Mouse (Mus musculus) urinary bladder, postnatal 4 days (tissue): Measurements from ENCODE around the gene Spag16.

Experiments used
- DNase-seq, 2 experiments: peaks; one replicate each; pipeline ENCODE4 v3.0.0; 2021 to 2022; ENCODE audit warnings: low spot score in 2 of 2

Spag16 gene

DNA sequence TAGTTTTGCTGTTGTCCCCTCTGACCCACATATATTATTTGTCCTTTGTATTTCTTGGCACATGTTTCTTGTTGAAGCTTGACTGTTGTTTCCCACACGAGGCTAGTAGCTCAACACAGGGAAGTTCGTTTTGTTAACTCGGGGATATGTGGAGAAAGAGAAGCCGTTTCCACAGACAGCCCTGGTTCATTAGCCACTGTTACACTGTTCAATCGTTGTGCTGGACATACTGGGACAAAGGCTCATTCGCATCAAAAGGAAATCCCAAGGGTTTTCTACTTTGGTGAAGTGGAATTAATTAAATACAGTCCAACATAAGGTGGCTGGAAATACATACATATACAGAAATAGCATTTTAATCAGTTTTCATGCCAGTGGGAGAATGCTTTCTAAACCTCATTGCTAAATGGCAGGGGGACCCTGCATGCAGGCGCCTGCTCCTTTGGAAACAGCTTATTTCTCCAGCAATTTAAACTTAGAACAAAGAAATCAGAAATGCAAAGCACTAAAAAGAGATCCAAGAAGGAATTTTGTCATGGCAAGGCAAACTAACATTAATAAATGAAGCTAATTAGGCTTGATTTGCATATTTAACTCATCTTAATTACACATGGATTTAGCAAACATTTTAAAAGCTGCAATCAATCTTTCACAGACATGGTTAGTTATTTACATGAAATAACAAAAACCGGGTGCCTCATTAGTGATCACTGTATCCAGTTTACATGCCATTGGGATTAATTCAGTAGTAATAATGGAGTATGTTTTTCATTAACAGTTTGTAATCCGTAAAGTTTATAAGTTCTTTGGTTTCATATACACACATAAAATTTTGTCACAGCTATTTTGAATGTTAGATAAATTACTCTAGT is 615.7 kb downstream of the Spag16 start:
- no peak for DNase-seq

DNA sequence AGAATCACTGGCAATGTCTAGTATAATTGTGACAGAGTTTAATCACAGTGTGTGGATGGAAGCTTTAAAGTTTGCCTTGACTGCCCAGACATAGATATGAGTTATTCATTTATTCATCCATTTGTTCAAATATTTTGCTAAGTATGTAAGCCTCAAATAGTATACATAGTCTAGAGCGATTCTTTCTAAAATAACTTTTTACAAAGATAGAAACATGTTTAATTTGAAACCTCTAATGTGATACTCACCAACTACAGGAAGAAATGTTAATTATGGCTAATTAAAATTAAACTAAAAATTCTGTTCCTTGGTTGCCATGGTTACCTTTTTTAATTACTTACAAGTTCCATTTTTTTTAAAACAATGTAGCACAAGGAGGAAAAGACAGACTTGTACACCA is 653.1 kb downstream of the Spag16 start:
- DNase-seq: no peak

DNA sequence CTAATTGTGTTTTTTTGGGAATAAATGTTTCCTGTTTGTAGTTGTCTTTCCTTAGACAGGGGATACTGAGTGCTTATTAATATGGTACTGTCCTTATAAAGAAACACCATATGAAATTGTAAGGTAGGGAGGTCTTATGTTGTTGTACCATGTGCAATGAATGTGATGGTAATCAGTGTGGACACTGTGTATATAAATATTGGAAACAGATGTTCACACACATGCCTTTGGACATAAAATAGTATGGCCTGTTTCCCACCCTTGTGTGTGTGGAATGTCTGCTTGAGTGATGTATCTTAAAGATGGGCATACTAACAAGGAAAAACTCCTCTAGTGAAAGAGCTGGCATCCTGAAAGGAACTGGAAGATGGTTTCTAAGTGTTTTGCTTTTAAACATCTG is 692.1 kb downstream of the Spag16 start:
- DNase-seq: no peak

DNA sequence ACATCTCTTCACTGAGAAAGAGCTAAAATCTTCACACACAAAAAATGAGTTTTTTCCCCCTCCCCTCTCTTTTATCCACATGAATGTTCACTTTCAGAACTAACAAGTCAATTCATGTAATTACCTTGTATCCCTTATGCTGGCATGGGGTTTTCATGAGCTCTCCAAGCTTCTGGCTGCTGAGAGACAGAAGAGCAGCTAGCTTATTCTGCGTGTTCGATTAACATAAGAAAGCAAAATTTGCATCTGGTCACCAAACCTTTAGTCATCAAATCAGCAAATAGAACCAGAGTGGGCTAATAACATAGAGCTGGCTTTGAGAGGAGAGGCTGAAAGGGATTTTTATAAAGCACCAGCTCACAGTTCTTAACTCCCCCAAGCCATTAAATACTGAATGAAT is 700.4 kb downstream of the Spag16 start:
- no peak for DNase-seq

DNA sequence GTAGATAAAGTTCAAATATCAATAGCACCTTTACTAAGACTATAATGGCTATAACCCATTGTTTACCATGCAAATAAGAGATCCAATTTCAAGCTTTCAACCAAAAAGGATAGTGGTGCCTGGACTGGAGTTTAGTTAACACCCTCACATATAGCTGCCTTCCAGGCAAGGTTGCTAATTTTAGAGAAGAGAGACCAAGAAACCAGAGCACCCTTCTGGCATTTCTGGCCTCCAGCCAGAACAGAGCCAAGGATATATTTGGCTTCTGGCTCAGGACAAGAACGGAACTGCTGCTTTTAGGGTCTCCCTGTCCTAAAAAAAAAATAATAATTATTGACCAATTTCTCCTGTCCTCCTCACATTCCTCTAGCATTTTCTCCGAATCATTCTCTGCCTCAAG is 703.0 kb downstream of the Spag16 start:
- DNase-seq: no peak

DNA sequence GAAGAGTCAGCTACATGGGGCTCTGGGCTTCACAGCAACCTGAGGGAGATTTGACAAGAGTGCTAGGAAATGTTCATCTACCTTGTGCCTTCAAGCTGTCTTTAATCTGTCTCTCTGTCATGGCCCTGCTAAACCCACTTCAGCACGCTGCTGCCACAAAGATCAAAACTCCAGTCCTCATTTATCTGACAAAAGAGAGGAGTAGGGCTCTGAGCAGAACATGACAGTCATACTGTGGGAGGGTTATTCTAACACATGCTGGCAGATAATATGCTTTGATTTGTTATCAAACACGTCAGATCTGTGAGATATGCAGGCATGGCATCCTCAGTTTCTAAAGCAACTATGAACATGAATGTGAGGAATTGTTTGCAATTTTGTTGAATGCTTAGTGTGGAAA is 725.1 kb downstream of the Spag16 start:
- DNase-seq: no peak

DNA sequence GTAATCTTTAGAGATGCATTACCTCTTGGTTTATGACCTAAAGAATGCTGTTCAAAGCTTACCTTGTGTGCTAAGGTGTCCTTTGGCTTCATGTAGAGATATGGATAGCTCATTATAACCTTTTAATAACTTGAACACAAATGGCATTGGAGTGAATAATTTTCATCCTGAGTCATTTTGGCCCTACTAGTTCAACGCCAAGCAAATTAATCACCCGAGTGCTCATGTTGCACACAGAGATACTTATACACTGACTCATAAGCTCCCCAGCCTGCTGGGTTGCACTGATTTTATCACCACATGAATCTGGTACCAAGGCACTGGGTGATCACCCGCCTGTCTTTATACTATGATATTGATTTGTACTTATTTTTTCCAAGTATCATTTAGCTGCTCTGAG is 795.0 kb downstream of the Spag16 start:
- no peak for DNase-seq

DNA sequence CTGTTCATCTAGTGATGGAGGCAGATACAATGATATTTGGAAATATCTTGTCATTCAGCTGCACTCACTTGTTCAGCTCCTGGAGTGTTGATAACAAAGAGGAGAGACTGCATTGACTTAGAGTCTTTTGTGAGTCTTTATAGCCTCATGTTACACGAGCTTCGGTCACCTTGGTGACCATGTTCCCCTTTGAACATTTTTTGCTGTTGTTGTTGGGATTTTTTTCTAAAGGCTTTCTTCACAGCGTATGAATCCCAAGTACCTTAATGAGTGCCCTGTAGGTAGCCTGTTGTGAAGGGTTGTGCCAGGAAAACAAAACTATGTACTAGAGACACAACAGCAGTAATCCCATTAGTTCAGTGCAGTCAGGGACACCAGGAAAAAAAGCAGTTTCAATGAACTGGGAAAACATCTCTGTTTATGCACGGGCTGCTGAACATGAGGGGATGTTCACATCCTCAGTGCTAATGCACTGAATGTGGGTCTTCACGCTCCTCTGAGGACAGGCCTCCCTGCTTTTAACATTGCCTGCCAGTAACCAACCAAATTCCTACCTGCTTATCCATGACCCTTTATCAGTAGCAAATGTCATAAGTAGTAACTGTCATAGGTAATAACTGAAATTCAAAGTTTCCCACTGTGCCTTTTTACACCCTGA is 798.2 kb downstream of the Spag16 start:
- no peak for DNase-seq

DNA sequence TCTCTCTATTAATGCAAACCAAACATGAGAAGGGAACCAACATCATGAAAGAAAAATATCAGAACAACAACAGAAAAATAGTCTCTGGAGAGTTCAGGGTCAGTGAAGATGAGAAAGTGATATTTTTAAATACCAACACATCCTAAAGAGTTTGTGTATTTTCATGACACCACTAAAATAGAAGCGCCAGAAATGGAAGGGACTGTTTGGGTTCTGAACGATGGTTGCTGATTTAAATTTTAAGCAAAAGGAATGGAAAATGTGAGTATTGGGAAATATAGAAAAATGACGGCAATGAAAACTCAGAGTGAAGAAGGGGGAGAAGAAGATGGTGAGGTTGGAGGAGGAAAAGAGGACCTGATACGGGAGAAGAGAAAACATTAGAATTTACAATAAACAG is 825.9 kb downstream of the Spag16 start:
- DNase-seq: no peak

DNA sequence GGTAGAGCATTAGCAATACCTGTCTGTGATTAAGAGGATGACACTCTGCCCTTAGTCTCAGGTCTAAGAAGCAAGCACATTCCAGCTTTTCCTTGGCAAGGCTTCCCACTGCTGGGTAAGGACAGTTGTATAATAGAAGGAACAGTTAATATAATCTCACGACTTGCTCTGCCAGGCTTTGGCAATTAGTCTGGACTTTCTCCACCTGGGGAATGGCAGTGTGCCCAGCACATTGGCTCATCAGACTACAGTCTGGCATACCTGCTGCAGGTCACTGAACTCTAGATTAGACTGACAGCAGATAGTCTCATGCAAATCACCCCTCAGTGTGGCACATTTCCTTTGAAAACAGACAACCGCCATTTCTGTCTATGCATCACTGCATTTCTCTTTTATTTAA is 865.8 kb downstream of the Spag16 start:
- DNase-seq: no peak

DNA sequence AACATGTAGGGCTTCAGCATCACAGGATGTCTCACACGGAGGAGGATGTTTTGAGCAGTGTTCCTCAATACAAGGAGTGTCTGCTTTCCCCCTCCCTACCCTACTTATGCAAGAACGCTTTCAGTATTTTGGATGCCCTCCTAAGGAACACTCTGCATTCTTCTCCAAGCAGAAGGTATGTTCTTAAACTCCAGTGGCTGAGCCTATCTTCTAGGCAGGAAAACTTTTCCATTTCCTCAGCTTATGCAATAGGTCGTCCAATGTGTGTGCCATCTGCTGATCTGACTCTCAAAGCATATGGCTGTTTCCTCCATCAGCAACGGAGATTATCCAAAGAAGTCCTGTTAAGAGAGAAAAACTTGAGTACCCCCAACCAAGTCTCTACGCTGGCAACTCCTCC is 873.5 kb downstream of the Spag16 start:
- DNase-seq: no peak

DNA sequence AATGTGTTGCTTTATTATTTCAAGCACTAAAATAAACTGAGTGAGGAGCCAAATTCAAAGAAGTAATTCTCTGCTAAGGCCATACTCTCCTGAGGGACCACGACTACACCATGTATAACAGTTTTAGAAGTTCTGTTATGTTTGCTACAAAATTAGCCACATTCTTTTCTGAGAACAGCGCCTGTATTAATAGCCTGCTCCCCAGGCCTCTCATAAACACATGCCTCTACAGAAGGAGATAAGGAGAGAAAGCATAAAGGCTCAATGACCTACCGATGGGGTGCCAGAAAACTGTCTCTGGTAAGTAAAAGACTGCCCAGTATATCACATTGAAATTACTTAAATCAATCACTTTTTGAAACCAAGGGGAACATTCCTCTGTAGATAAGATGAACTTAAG is 877.2 kb downstream of the Spag16 start:
- no peak for DNase-seq

DNA sequence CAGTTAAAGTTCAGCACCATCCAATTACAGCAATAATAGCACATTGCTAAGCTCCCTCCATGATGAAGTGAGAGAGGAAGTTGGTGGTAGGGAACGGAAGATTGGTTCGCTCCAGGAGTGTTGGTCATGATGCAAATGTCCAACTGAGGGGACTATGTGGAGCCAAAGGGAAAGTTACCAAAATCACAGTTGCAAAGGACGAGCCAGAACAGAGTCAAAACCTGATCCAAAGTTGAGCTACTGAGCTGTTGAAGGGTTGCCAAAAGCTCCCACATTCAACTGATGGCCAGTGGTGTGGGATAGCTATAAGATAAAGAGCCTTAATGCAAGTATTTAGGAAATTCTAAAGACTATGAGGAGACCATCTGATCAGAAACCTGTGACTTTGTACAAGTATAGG is 879.1 kb downstream of the Spag16 start:
- no peak for DNase-seq

DNA sequence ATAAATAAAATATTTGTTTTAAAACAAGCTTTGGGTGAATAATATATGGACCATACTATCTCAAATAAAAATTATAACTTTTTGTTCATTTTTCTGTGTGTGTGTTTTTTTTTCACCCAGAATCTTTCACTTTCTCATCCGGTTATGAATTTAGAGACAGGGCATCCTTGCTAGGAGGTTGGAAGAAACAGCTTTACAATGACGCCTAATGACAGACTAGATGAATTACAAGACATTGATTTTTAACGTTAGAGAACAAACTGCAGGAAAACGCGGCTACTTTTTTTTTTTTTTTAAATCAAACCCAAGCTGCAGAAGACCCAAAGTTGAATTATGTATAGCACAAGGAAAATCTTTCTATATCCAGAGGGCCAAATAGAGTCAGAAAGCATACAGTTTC is 898.3 kb downstream of the Spag16 start:
- DNase-seq: no peak

DNA sequence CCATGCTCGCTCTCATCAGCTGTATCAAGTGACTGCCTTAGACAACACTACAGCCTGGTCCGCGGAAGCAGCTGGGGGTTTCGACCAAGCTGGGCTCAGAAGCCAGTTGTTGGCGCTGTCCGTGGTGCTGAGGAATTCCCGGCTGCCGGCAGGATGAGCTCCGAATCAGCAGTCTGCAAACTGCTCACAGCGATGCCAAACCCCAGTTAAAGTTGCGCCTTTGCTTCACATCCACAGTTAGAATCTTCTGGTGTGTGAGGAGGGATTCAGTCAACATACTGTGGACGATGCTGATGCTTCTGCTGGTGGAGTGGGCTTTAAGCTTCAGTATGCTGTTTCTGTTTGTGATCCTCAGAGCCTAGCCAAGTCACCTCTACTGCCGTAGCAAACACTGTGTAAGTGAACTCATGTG is 898.9 kb downstream of the Spag16 start, which contains the start of gene Vwc2l:
Gene Vwc2l (plus strand): TSS at position 61 of the 412 bp plus-strand sequence.
- DNase-seq: peak; percentile 49 to 81
